Mouse (Mus musculus) embryonic fibroblast, embryonic 13.5 days (primary cell): ENCODE measurements at regions not wholly inside any gene's neighbourhood (a gene's known extent, or its start where the extent isn't known, plus 50 kb on each side); places are given as distances from the start of the nearest gene placed in this dataset.

Source experiments
- CTCF ChIP-seq: IDR thresholded peaks from 2 replicates; pipeline ENCODE4 v1.5.1; 2011; ENCODE audit warnings: mild to moderate bottlenecking, control low read depth, low read length, moderate library complexity, borderline replicate concordance; ENCODE audit not compliant: insufficient read depth
- POLR2A ChIP-seq: IDR thresholded peaks from 2 replicates; pipeline ENCODE4 v1.6.1; 2011; ENCODE audit warnings: low read depth, mild to moderate bottlenecking, control low read depth, low read length, moderate library complexity

GRCm38 (mm10) chr1:76427439-76427838 lies 881.4 kb downstream of the Slc4a3 start:
- TF ChIP-seq CTCF = no peak
- no peak for TF ChIP-seq POLR2A
